Mouse (Mus musculus) MEL (cell line): ENCODE results near the gene Hrh2. TPM values are rescaled to one million over a fixed set of nuclear protein-coding genes. Genes with fewer than 3 reads are reported as not detected.

Experiments
- DNase-seq: peaks from one replicate; pipeline ENCODE4 v3.0.0; 2011; ENCODE audit warnings: low read depth, low spot score
- H3K27ac ChIP-seq: 2 replicates; pipeline ENCODE4 v1.5.1; 2012; ENCODE audit warnings: low read depth, mild to moderate bottlenecking, control low read depth, low read length, moderate library complexity; ENCODE audit not compliant: control insufficient read depth
- H3K27me3 ChIP-seq, 2 experiments: fragments of 150-350 bp in 1 of 2; sonication (generic) in 1 of 2; 2 replicates each; pipeline ENCODE4 v1.6.1; 2012; ENCODE audit warnings: low read length in 2 of 2, mild to moderate bottlenecking in 2 of 2, improper control_type of control experiment in 1 of 2, moderate library complexity in 1 of 2; ENCODE audit not compliant: insufficient read depth in 2 of 2, control insufficient read depth in 1 of 2
- H3K36me3 ChIP-seq, 2 experiments: 2 replicates each; pipeline ENCODE4 v1.6.1; 2012 to 2014; ENCODE audit warnings: low read length in 2 of 2, improper control_type of control experiment in 1 of 2, inconsistent platforms in 1 of 2, mild to moderate bottlenecking in 1 of 2; ENCODE audit not compliant: insufficient read depth in 2 of 2, control insufficient read depth in 1 of 2
- H3K4me1 ChIP-seq, 2 experiments: fragments of 150-350 bp in 1 of 2; sonication (generic) in 1 of 2; 2 replicates each; pipeline ENCODE4 v1.6.1; 2012; ENCODE audit warnings: low read length in 2 of 2, improper control_type of control experiment in 1 of 2, mild to moderate bottlenecking in 1 of 2; ENCODE audit not compliant: insufficient read depth in 2 of 2, control insufficient read depth in 1 of 2
- H3K4me3 ChIP-seq, 2 experiments: fragments of 150-350 bp in 1 of 2; sonication (generic) in 1 of 2; 2 replicates each; pipeline ENCODE4 v1.5.1; 2012; ENCODE audit warnings: low read depth in 2 of 2, low read length in 2 of 2, mild to moderate bottlenecking in 2 of 2, moderate library complexity in 2 of 2, control low read depth in 1 of 2, improper control_type of control experiment in 1 of 2; ENCODE audit not compliant: control insufficient read depth in 1 of 2, insufficient read depth in 1 of 2
- H3K79me2 ChIP-seq: 2 replicates; pipeline ENCODE4 v1.6.1; 2012; ENCODE audit warnings: mild to moderate bottlenecking, low read length, moderate library complexity; ENCODE audit not compliant: control insufficient read depth, poor library complexity, insufficient read depth
- H3K9ac ChIP-seq: 2 replicates; pipeline ENCODE4 v1.6.1; 2012; ENCODE audit warnings: low read depth, mild to moderate bottlenecking, control low read depth, low read length, moderate library complexity; ENCODE audit not compliant: control insufficient read depth, poor library complexity, severe bottlenecking
- H3K9me3 ChIP-seq: fragments of 150-350 bp; sonication (generic); replicated peaks from 2 replicates; pipeline ENCODE4 v1.6.1; 2012; ENCODE audit warnings: mild to moderate bottlenecking, low read length, improper control_type of control experiment, moderate library complexity; ENCODE audit not compliant: insufficient read depth
- CHD2 ChIP-seq: IDR thresholded peaks from 2 replicates; pipeline ENCODE4 v1.6.1; 2011; ENCODE audit warnings: low read length, improper control_type of control experiment
- E2F4 ChIP-seq: IDR thresholded peaks from 2 replicates; pipeline ENCODE4 v1.6.1; 2011; ENCODE audit warnings: low read depth, low read length, improper control_type of control experiment, borderline replicate concordance
- ETS1 ChIP-seq: IDR thresholded peaks from 2 replicates; pipeline ENCODE4 v1.6.1; 2012; ENCODE audit warnings: low read depth, mild to moderate bottlenecking, inconsistent platforms, low read length, improper control_type of control experiment, moderate library complexity
- GABPA ChIP-seq: IDR thresholded peaks from 2 replicates; pipeline ENCODE4 v1.6.1; 2012; ENCODE audit warnings: low read depth, mild to moderate bottlenecking, inconsistent platforms, low read length, improper control_type of control experiment, moderate library complexity
- GATA1 ChIP-seq: IDR thresholded peaks from 2 replicates; pipeline ENCODE4 v1.6.1; 2011; ENCODE audit warnings: low read depth, low read length, improper control_type of control experiment
- HCFC1 ChIP-seq: IDR thresholded peaks from 2 replicates; pipeline ENCODE4 v1.6.1; 2012; ENCODE audit warnings: low read depth, mild to moderate bottlenecking, inconsistent platforms, low read length, improper control_type of control experiment, moderate library complexity
- KAT2A ChIP-seq: conservative IDR thresholded peaks from 2 replicates; pipeline ENCODE4 v1.6.1; 2012; ENCODE audit warnings: low read depth, low read length, improper control_type of control experiment, inconsistent platforms
- MEF2A ChIP-seq: IDR thresholded peaks from 2 replicates; pipeline ENCODE4 v1.6.1; 2014; ENCODE audit warnings: low read depth, mild to moderate bottlenecking, inconsistent platforms, low read length, improper control_type of control experiment; ENCODE audit not compliant: poor library complexity, insufficient replicate concordance, severe bottlenecking; ENCODE audit errors: extremely low read depth
- MXI1 ChIP-seq: IDR thresholded peaks from 2 replicates; pipeline ENCODE4 v1.6.1; 2011; ENCODE audit warnings: mild to moderate bottlenecking, low read depth, low read length, improper control_type of control experiment
- MYB ChIP-seq: IDR thresholded peaks from 2 replicates; pipeline ENCODE4 v1.6.1; 2011; ENCODE audit warnings: mild to moderate bottlenecking, low read depth, low read length, improper control_type of control experiment
- MYC ChIP-seq: IDR thresholded peaks from 2 replicates; pipeline ENCODE4 v1.6.1; 2011; ENCODE audit warnings: low read depth, mild to moderate bottlenecking, low read length, improper control_type of control experiment, moderate library complexity
- NELFE ChIP-seq: IDR thresholded peaks from 2 replicates; pipeline ENCODE4 v1.6.1; 2011; ENCODE audit warnings: low read depth, low read length, improper control_type of control experiment
- NRF1 ChIP-seq: IDR thresholded peaks from 2 replicates; pipeline ENCODE4 v1.6.1; 2014; ENCODE audit warnings: low read depth, mild to moderate bottlenecking, inconsistent platforms, low read length, improper control_type of control experiment, moderate library complexity; ENCODE audit not compliant: poor library complexity, insufficient read depth, severe bottlenecking
- SIN3A ChIP-seq: IDR thresholded peaks from 2 replicates; pipeline ENCODE4 v1.6.1; 2012; ENCODE audit warnings: low read length, improper control_type of control experiment, inconsistent platforms
- SMC3 ChIP-seq: IDR thresholded peaks from 2 replicates; pipeline ENCODE4 v1.6.1; 2011; ENCODE audit warnings: low read depth, low read length, improper control_type of control experiment
- TAL1 ChIP-seq: IDR thresholded peaks from 2 replicates; pipeline ENCODE4 v1.6.1; 2012; ENCODE audit warnings: mild to moderate bottlenecking, inconsistent platforms, low read length, moderate library complexity, mixed read lengths
- TBP ChIP-seq: IDR thresholded peaks from 2 replicates; pipeline ENCODE4 v1.8.0; 2011; ENCODE audit warnings: low read depth, low read length, improper control_type of control experiment
- TCF12 ChIP-seq: IDR thresholded peaks from 2 replicates; pipeline ENCODE4 v1.6.1; 2014; ENCODE audit warnings: low read depth, mild to moderate bottlenecking, inconsistent platforms, low read length, improper control_type of control experiment, moderate library complexity
- USF1 ChIP-seq: IDR thresholded peaks from 2 replicates; pipeline ENCODE4 v1.6.1; 2014; ENCODE audit warnings: low read depth, mild to moderate bottlenecking, inconsistent platforms, low read length, improper control_type of control experiment, moderate library complexity
- ZKSCAN1 ChIP-seq: IDR thresholded peaks from 2 replicates; pipeline ENCODE4 v1.6.1; 2012; ENCODE audit warnings: low read depth, mild to moderate bottlenecking, inconsistent platforms, low read length, improper control_type of control experiment, moderate library complexity
- polyA plus RNA-seq, 2 experiments: library from polyadenylated mRNA; stranded (reverse) in 1 of 2; unstranded in 1 of 2; fragments of >175 nt in 1 of 2; fragments of >200 nt in 1 of 2; gene quantifications; 2 replicates each; pipeline versions ENCODE4 v1.2.1 to v1.2.4; 2012; ENCODE audit warnings: low replicate concordance in 2 of 2, low read depth in 1 of 2; ENCODE audit not compliant: insufficient read length in 2 of 2, insufficient read depth in 1 of 2, missing spikeins in 1 of 2
- total RNA-seq: library from RNA; depleted of rRNA; stranded (reverse); fragments of 300-350 nt; gene quantifications from 2 replicates; pipeline ENCODE4 v1.2.3, GENCODE M21; 2012; rRNA removed

Gene Hrh2
- total and polyA plus RNA-seq, 3 experiments = 0.07 TPM; not detected in 2

- Histone ChIP-seq H3K9ac (no peak overlapping the region), H3K79me2 (no peaks in the 10 kb centered on the region), H3K36me3 (no peaks in the 10 kb centered on the region), H3K27me3 (peaks cover 0 to 3% of the 10 kb centered on the region in 2 experiments; a peak in 2 of 4 replicates), H3K9me3 (no peaks in the 10 kb centered on the region), H3K4me1 (no peaks in the 10 kb centered on the region), H3K4me3 (no peak overlapping the region), H3K27ac (no peak overlapping the region)
- no peak for DNase-seq
- TF ChIP-seq SIN3A (no peak), TAL1 (no peak), HCFC1 (no peak), NELFE (no peak), SMC3 (no peak), GABPA (no peak), E2F4 (no peak), MYC (no peak), MXI1 (no peak), MEF2A (no peak), MYB (no peak), ETS1 (no peak), USF1 (no peak), TBP (no peak), GATA1 (no peak), NRF1 (no peak), TCF12 (no peak), CHD2 (no peak), ZKSCAN1 (no peak), KAT2A (no peak)
Observed at GRCm38 (mm10) chr13:54282861-54283206, 90.9 kb downstream of the Hrh2 start.

Other genes starting within 250 kb of the Hrh2 start
- gene Drd1, start 136.4 kb upstream of the Hrh2 start, total RNA-seq = not detected in 2 replicates
- not detected for gene Drd1, start 136.4 kb upstream of the Hrh2 start, polyA plus RNA-seq
- 42.8 and 47.9 TPM in 2 replicates for gene Sfxn1, start 120.3 kb upstream of the Hrh2 start, total RNA-seq
- 10 to 100 TPM in 1 of 2 experiments, not detected in 1; 74.6 TPM for gene Sfxn1, start 120.3 kb upstream of the Hrh2 start, polyA plus RNA-seq
- 1.8 and 2.1 TPM in 2 replicates for gene Cplx2, start 179.2 kb downstream of the Hrh2 start, total RNA-seq
- 1 to 10 TPM in 1 of 2 experiments, not detected in 1; 4.7 TPM for gene Cplx2, start 179.2 kb downstream of the Hrh2 start, polyA plus RNA-seq